Mouse (Mus musculus): ENCODE data around the gene Eif4g1.
"Not testable (repeated sequence)": the region's sequence is repeated elsewhere in the genome, so short reads cannot be mapped to it uniquely, and the experiment has no call there.

Eif4g1 gene

DNA sequence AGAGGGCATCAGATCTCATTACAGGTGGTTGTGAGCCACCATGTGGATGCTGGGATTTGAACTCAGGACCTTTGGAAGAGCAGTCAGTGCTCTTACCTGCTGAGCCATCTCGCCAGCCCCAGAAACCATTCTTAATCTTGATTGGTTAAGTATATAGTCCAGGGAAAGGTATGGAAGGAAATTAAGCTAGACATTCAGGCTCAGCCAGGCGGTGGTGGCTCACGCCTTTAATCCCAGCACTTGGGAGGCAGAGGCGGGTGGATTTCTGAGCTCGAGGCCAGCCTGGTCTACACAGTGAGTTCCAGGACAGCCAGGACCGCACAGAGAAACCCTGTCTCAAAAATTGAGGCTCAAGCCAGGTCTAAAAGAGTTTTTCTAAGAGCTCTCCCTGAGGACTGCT lies at the start of gene Eif4g1:
TSS of gene Eif4g1 (plus strand) at position 301 of the 400 bp plus-strand sequence.
- not testable (repeated sequence) for DNase-seq (ENCODE audit: low spot score in 2 of 2)

GRCm38 (mm10) chr16:20619541-20620398 lies 48.3 kb upstream of the Eif4g1 start:
- DNase-seq (ENCODE audit: low spot score in 2 of 2), result peak in 1 of 2 experiments; percentile 30

DNA sequence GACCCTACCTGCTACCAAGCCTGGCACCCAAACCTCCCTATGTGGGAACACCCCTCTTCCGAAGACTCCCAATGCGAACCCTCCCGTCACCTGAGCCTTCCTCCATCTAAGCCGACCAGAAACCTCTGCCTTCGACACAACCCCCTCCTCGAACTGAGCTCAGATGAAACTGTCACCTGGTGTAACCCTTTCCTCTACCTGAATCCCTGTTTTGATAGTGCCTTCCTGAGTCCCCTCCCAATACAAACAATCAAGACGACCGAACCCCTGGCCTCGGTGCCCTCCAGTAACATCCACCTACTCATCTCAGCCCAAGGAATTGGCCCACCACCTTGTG lies 47.7 kb upstream of the Eif4g1 start:
- no peak for DNase-seq (ENCODE audit: low spot score in 2 of 2)

- no peak for DNase-seq (ENCODE audit: low spot score in 2 of 2)
These were observed 47.3 kb upstream of the Eif4g1 start for GRCm38 (mm10) chr16:20620751-20621190.

DNA sequence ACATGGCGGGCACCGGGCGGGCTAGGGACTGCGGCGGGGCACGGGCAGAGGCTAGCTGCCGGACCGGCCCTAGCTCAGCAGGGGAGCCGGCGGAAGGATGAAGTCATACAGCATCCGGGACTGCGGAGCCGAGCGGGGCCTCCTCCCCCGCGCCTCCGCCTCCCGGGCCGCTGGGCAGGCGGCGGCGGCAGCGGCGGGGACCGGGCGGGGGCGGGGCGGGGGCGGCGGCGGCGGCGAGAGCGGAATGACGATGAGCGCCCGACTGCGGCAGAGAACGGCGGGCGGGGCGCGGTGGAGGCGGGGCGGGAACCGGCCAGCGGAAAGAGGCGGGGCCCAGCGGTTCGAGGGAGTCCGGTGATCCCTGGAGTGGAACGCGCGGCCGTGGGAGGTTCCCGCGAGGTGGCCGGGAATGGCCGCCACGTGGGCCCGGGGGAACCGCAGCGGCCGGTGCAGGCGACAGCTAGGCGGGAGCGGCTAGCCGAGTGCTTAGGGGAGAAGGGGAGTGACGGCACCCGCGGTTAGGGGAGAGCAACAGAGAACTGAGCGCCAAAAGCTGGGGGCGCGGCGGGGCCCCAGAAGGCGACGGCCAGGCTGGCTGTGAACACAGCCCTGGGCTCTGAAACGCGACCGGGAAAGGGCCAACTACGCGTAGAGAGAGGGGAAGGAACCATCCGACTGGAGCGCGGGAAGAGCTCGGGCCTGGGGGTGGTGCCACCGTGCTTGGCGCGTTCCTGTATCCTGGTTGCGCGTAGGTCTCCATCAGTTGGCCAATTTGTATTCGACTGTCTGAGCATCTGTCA lies 46.7 kb upstream of the Eif4g1 start, which contains the start of gene Camk2n2:
TSS of gene Camk2n2 (minus strand) at position 97 of the 800 bp plus-strand sequence.
- DNase-seq (ENCODE audit: low spot score in 2 of 2), result peak; percentile 54 to 72

GRCm38 (mm10) chr16:20621991-20622685 lies 46.0 kb upstream of the Eif4g1 start:
- peak; percentile 37 to 64 for DNase-seq (ENCODE audit: low spot score in 2 of 2)

DNA sequence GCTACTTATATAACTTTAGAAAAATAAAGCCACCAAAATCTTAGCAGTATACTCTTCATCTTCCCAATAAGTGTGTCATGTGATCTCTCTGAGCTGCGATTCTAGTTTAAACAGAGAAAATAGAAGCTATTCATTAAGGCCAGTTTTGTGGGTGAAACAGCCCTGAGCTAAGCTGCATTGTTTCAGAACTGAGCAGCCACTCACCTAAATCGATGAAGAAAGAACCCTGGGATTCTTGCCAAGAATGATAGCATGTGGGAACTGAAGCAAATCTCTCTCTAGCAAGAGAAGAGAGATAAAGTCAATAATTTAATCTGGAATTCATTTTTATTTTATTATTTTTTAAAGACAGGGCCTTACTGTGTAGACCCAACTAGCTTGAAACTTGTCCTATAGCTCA lies 44.9 kb upstream of the Eif4g1 start:
- no peak for DNase-seq (ENCODE audit: low spot score in 2 of 2)

- no peak for DNase-seq (ENCODE audit: low spot score in 2 of 2)
These were observed 39.2 kb upstream of the Eif4g1 start for GRCm38 (mm10) chr16:20628871-20629391.

GRCm38 (mm10) chr16:20629731-20630634 lies 38.1 kb upstream of the Eif4g1 start, which contains the start of gene Ece2:
Gene Ece2, plus strand, starts transcription at chr16:20629828.
- peak in 1 of 2 experiments; percentile 51 for DNase-seq (ENCODE audit: low spot score in 2 of 2)

DNA sequence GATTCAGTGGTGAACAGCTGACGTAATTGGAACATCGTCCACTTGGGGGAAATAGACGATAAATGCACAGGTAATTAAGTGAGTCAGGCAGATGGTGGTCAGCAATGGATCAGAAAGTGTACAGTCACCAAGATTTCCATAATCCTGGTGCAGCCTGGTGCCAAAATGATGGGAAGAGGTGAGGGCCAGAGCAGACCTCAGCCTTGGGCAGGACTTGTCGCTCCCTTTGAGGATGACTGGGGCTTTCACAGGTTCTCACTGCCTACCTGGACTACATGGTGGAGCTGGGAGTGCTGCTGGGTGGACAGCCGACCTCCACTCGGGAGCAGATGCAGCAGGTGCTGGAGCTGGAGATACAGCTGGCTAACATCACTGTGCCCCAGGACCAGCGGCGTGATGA lies 30.7 kb upstream of the Eif4g1 start:
- DNase-seq (ENCODE audit: low spot score in 2 of 2), result no peak

GRCm38 (mm10) chr16:20638367-20638766 lies 29.7 kb upstream of the Eif4g1 start:
- DNase-seq (ENCODE audit: low spot score in 2 of 2), result peak in 1 of 2 experiments; percentile 38

- peak; percentile 49 to 83 for DNase-seq (ENCODE audit: low spot score in 2 of 2)
These were observed 26.0 kb upstream of the Eif4g1 start for GRCm38 (mm10) chr16:20642161-20642560.

DNA sequence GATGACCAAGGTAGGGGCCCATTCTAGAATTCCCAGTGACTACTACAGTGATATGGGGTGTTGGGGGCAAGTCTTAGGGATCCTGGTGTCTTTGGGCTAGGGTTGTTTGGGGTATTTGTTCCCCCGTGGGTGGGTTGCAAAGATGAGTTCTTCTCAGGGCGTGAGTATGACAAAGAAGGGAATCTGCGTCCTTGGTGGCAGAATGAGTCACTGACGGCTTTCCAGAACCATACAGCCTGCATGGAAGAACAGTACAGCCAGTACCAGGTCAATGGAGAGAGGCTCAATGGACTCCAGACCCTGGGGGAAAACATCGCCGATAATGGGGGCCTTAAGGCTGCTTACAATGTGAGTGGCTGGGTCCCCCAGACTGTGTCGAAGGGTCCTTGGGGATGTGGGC lies 24.2 kb upstream of the Eif4g1 start:
- DNase-seq (ENCODE audit: low spot score in 2 of 2), result no peak

- peak; percentile 95 to 97 for DNase-seq (ENCODE audit: low spot score in 2 of 2)
These were observed 16.8 kb upstream of the Eif4g1 start, which contains the start of gene Psmd2 for GRCm38 (mm10) chr16:20651076-20651946. Gene Psmd2, plus strand, starts transcription at chr16:20651652.

DNA sequence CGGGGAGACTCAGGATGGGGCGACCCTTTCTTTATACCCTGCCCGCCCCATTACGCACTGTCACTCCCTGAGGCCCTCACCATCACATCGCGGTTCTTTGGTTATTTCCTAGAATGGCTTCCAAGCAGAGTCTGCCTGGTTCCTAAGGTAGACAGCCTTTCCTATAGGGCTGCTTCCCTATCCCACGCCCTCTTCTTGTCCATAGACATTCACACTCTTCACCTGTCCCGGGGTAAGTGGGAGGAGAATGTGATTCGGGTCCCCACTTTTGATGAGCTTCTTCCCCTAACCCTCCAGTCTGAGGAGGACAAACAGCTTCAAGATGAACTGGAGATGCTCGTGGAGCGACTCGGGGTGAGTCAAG lies 16.2 kb upstream of the Eif4g1 start:
- no peak for DNase-seq (ENCODE audit: low spot score in 2 of 2)

- no peak for DNase-seq (ENCODE audit: low spot score in 2 of 2)
These were observed 14.8 kb upstream of the Eif4g1 start for GRCm38 (mm10) chr16:20653315-20653714.

DNA sequence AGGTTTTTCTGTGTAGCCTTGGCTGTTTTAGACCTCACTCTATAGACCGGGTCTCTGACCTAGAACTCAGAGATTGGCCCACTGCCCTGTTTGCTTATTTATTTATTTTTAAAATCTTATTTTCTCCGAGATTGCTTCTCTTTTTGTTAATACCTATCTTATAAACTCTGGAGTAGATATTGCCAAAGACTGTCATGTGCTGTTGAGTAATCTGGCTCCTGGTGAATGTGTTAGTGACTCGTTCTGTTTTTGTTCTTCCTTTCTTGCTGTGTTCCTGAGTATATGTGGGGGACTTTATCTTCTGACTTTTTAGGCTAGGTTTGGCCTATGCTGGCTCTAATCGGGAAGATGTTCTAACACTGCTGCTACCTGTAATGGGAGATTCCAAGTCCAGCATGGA lies 10.5 kb upstream of the Eif4g1 start:
- DNase-seq (ENCODE audit: low spot score in 2 of 2), result no peak

DNA sequence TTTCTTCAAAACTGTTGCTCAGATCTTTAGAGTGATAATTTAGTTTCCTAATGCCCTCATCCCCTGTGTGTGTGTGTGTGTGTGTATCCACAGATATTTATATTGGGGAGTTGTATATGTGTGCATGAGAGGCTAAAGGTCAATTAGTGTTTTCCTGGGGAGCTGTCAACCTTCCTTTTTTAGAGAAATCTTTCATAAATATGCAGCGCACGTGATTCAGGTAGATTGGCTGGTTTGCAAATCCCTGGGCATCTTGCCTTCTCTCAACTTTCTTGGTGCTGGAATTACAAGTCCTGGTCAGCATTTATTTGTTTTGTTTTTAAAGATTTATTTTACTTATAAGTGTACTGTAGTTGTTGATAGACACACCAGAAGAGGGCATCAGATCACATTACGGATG lies 2.2 kb downstream of the Eif4g1 start:
- no peak for DNase-seq (ENCODE audit: low spot score in 2 of 2)

DNA sequence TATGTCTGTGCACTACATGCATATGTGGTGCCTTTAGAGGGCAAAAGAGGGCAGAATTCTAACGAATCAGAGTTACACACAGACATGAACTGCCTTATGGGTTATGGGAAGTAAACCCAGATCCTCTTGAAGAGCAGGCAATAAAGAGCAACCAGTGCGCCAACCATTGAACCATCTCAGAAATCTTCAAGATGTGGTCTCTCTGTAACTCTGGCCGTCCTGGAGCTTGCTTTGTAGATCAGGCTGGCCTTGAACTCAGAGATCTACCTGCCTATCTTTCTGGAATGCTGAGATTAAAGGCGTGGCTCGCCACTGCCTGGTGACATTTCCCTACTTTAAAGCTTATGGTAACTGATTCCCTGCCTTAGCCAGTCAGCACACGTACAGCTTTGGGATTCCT lies 3.8 kb downstream of the Eif4g1 start:
- DNase-seq (ENCODE audit: low spot score in 2 of 2), result no peak

GRCm38 (mm10) chr16:20672500-20672902 lies 4.4 kb downstream of the Eif4g1 start:
- DNase-seq (ENCODE audit: low spot score in 2 of 2), result peak; percentile 91 to 96
